Mouse (Mus musculus) heart, postnatal 0 days (tissue): ENCODE results near the gene Hlcs.

ENCODE experiments used
- CTCF ChIP-seq: IDR thresholded peaks from 2 replicates; pipeline ENCODE4 v1.5.1; 2016; ENCODE audit warnings: antibody characterized with exemption, control low read depth, low read depth
- EP300 ChIP-seq: IDR thresholded peaks from 2 replicates; pipeline ENCODE4 v1.6.1; 2016; ENCODE audit warnings: antibody characterized with exemption, low read depth

DNA sequence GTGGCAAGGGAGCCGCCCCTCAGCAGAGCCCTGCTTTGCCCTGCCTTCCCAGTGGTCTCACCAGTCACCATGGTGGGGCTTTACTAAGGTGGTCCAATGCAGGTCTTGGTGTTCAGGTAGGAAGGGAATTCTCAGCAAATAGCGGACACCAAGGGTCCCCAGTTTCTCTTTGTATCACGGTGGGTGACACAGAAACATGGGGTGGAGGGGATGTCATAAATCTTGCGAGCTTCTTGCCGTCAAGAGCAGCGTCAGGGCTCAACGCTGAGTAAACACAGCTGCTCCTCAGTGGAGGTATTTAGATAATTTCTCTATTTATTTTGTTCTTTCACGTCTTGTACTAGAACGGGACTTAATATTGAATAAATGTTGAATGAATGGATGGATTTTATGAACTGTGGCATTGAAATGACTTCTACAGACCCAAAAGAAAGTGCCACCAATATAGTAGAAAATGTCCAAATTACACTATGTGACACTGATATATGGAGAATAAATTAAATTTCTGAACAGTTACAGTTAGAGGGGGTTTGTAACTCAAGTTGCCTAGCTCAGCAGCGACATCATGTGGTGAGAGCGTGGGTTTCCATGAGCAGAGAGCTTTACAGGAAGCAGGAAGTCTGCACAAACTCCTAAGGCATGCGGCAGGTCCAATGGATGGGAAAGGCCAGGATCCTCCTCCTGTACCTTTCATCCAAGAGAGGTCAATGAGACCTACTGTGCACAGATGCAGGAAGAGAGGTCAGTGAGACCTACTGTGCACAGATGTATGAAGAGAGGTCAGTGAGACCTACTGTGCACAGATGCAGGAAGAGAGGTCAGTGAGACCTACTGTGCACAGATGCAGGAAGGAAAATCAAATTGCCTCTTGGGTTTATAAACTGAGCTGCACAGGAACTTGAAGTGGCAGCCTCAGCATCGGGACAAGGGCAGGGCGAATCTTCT, 54.7 kb downstream of the Hlcs start:
- TF ChIP-seq CTCF: peak; percentile 94
- TF ChIP-seq EP300: no peak
